Mouse (Mus musculus) small intestine, adult 2 months (tissue): Measurements from ENCODE around the gene Rapgef4.

Experiments used
- CTCF ChIP-seq: fragments of 200-500 bp; IDR thresholded peaks from 2 replicates; pipeline ENCODE4 v1.5.1; 2012; ENCODE audit warnings: low read depth, mild to moderate bottlenecking, control low read depth, inconsistent platforms, low read length, moderate library complexity, mixed read lengths; ENCODE audit not compliant: insufficient replicate concordance, insufficient read length; ENCODE audit errors: extremely low read depth
- POLR2A ChIP-seq: fragments of 200-500 bp; IDR thresholded peaks from 2 replicates; pipeline ENCODE4 v1.6.1; 2012; ENCODE audit warnings: low read depth, mild to moderate bottlenecking, control low read depth, inconsistent platforms, low read length, moderate library complexity

DNA sequence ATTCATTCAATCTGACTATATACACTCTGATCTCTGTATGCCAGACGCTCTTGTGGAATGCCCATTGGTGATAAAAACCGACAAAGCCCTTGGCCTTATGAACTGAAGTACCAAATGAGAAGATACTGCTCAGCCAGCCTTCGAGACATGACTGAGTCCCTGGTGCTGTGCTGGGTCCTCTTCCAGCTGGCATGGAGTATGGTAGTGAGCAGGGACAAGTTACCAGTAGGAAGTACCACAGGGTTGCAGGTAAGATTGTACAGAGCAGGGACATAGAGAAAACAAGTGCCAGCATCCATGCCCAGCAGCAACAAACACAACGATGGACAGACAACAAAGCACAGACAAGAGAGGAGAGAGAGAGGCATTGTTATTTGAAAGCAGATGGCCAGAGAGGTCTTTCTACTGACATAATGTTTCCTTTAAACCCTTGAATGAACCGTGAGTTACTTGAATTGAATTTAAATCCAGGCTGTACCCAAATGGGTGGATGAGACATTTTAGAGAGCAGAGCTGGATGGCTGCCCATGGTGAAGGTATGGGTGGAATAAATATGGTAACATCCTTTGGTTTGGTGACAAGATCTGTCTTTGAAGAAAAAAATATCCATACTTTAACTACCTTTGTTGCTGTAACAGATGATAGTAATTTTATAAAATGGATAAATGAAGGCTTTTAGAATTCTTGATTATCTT lies 12.8 kb downstream of the Rapgef4 start:
- TF ChIP-seq CTCF (no peak), POLR2A (no peak)
